Mouse (Mus musculus): ENCODE data around the gene Dennd4b. TPM values are rescaled to one million over a fixed set of nuclear protein-coding genes. Genes with fewer than 3 reads are reported as not detected.
A peak's percentile ranks its signal among the peaks of the same experiment; 100 is the strongest.
"Not testable (repeated sequence)": the region's sequence is repeated elsewhere in the genome, so short reads cannot be mapped to it uniquely, and the experiment has no call there.

Gene Dennd4b
- total RNA-seq, 2 experiments from 2014 or later, result 23.1 to 28.8 TPM

DNA sequence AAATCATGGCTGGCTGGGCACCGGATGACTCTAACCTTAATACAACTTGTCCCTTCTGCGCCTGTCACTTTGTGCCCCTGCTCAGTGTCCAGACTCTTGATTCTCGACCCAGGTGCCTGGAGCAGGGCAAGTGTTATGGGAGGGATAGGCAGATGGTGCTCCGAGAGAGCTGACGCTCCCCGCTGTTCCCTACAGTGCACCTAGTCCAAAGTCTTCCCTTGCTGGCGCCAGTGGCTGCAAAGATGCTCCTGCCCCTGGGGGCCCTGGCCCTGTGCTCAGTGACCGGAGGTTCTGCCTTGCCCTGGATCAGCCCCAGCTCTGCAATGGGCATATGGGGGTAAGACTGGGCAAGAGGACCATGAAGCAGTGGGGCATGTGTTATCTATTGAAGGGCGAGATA lies 12.8 kb downstream of the Dennd4b start:
- no peak for DNase-seq (ENCODE audit: low spot score in 2 of 2)

- no peak for DNase-seq (ENCODE audit: low spot score in 2 of 2)
Observed at GRCm38 (mm10) chr3:90278211-90278610, 13.2 kb downstream of the Dennd4b start.

GRCm38 (mm10) chr3:90279216-90279615 lies 14.2 kb downstream of the Dennd4b start:
- no peak for DNase-seq (ENCODE audit: low spot score in 2 of 2)

GRCm38 (mm10) chr3:90279743-90280142 lies 14.8 kb downstream of the Dennd4b start:
- no peak for DNase-seq (ENCODE audit: low spot score in 2 of 2)

- DNase-seq (ENCODE audit: low spot score in 2 of 2), result no peak
Observed at GRCm38 (mm10) chr3:90280708-90281107, 15.7 kb downstream of the Dennd4b start.

DNA sequence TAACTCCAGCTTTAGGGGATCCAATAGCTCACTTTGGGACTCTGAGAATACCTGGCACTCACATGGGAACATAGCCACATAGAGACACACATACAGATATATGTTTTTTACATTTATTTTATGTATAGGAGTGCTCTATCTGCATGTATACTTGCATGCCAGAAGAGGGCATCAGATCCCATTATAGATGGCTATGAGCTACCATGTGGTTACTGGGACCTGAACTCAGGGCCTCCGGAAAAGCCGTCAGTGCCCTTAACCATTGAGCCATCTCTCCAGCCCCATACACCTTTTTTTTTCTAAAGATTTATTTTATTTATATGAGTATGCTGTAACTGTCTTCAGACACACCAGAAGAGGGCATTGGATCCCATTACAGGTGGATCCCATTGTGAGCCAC lies 19.2 kb downstream of the Dennd4b start:
- DNase-seq (ENCODE audit: low spot score in 2 of 2), result no peak

DNA sequence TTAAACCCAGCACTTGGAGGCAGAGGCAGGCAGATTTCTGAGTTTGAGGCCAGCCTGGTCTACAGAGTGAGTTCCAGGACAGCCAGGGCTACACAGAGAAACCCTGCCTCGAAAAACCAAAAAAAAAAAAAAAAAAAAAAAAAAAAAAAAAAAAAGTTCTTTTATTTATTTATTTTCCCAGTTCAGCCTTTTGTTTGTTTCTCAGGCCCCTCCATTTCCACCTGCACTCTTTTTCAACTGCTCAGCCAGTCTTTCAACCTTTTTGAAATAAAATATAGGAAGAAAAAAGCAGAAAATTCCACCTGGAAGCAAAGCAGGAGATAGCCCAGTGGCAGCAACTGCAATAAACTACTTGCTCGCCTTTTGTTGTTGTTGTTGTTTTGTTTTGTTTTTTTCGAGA lies 24.4 kb downstream of the Dennd4b start:
- DNase-seq (ENCODE audit: low spot score in 2 of 2), result not testable (repeated sequence)

- no peak for DNase-seq (ENCODE audit: low spot score in 2 of 2)
Observed at GRCm38 (mm10) chr3:90290602-90291001, 25.6 kb downstream of the Dennd4b start.

DNA sequence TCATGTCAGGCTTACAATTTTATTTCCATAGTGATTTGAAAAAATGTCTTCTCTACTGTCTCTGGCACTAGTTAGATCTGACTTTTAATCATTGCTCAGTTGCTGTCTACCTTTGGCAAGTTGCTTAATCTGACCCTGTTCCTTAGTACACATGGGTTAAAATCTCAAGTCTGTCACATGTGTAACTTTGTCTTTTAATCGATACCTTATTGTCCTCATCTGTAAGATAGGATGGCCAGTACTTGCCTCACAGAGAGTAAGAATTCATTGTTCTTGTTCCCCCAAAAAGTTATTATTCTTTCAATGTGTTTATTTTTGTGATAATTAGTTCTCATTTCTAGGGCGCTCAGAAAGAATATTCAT lies 27.0 kb downstream of the Dennd4b start:
- DNase-seq (ENCODE audit: low spot score in 2 of 2), result no peak

- peak; percentile 98 to 99 for DNase-seq (ENCODE audit: low spot score in 2 of 2)
Observed at GRCm38 (mm10) chr3:90292345-90293275, 27.6 kb downstream of the Dennd4b start, which contains the start of gene Gatad2b. TSS of gene Gatad2b (plus strand) at chr3:90293178.

DNA sequence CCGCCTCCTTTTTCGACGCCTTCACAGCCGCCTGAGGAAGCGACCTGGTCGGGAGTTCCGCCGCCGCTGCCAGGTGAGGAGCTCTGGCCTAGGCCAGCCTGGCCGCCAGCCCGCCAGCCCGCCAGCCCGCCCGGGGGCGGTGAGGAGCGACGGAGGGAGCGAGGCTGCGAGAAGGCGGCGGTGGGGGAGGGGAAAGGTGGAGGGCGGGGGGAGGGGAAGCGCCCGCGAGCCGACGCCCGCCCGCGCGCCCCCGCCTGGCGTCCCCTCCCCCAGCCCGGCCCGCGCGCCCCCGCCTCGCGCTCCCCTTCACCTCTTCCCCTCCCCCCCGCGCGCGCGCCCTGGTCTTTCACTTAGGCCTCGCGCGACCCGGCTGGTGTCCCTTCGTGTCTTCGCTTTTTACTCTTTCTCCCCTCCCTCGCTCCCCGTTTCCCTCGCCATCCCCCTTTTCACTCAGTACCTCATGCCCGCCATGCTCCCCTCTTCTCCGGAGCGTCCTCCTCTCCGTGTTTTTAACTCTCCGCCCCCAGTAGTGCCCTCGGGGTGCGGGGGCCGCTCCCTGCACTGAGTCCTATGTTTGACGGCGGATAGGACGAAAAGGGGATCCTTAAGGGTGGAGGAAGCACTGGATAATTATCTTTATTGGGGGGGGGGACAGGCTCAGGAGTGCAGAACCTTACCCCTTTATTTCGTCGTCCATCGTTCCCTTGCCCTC lies 28.5 kb downstream of the Dennd4b start:
- DNase-seq (ENCODE audit: low spot score in 2 of 2), result peak; percentile 63 to 74

GRCm38 (mm10) chr3:90294064-90294440 lies 29.1 kb downstream of the Dennd4b start:
- no peak for DNase-seq (ENCODE audit: low spot score in 2 of 2)

GRCm38 (mm10) chr3:90294651-90295050 lies 29.7 kb downstream of the Dennd4b start:
- DNase-seq (ENCODE audit: low spot score in 2 of 2), result no peak

GRCm38 (mm10) chr3:90305801-90306200 lies 40.8 kb downstream of the Dennd4b start:
- no peak for DNase-seq (ENCODE audit: low spot score in 2 of 2)

- no peak for DNase-seq (ENCODE audit: low spot score in 2 of 2)
Observed at GRCm38 (mm10) chr3:90309589-90309988, 44.6 kb downstream of the Dennd4b start.

- DNase-seq (ENCODE audit: low spot score in 2 of 2), result no peak
Observed at GRCm38 (mm10) chr3:90313367-90313766, 48.4 kb downstream of the Dennd4b start.

DNA sequence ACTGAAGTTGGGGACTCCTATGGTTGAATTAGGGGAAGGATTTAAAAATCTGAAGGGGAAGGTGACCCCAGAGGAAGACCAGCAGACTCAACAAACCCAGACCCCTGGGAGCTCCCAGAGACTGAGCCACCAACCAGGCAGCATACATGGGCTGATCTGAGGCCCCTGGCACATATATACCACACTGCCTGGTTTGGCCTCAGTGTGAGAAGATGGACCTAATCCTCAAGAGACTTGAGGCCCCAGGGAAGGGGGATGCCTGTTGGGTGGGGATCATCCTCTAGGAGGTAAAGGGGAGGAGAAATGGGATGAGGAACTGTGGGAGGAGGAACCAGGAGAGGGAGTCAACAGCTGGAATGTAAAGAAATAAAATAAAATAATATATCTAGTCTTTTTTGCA lies 49.3 kb downstream of the Dennd4b start:
- no peak for DNase-seq (ENCODE audit: low spot score in 2 of 2)

- no peak for DNase-seq (ENCODE audit: low spot score in 2 of 2)
Observed at GRCm38 (mm10) chr3:90322289-90322688, 57.3 kb downstream of the Dennd4b start.

GRCm38 (mm10) chr3:90323119-90323518 lies 58.1 kb downstream of the Dennd4b start:
- peak; percentile 59 to 73 for DNase-seq (ENCODE audit: low spot score in 2 of 2)
